Mouse (Mus musculus) cerebellum, postnatal 25 days (tissue): Measurements from ENCODE around the gene Dgkb.

Experiments used
- DNase-seq, 2 experiments: peaks; one replicate each; pipeline ENCODE4 v3.0.0; 2021; ENCODE audit warnings: mixed read lengths in 2 of 2

Dgkb gene

DNA sequence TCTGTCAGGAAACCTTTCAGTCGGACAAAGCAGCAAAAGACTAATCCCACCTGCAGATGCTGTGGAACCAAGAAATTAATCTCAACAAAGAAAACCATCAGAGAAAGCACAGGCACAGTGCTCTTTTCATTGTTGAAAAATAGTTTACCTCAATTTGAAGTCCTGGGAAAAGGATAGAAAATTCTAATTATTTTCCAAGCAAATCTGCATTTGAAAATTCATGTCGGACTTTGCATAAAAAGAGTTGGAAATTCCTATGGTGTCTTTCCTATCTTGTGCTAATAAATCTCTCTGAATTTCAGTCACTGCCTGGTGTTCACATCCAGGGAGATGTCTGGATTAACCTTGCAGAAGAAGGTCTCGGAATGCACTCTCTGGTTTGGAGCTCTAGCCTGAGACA, at the start of gene Dgkb:
TSS of gene Dgkb (plus strand) at position 301 of the 400 bp plus-strand sequence.
- no peak for DNase-seq

DNA sequence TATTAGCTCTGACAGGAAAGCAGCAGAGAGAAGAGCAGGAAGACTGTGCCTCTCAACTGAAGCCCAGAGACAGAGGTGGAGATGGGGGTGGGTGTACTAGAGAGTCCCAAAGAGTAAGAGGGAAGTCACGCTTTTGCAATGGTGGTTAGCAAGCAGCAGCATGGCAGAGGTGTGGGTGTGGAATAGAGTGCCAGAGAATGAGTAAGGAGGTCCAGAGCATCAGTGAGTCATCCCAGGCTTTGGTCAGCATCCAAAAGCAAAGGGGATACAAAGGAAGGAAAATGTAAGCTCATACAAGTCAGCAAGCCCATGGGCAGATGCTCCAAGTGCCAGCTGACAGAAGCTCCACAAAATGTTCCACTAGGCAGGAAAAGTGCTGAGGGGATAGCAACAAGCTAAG, 47.7 kb upstream of the Dgkb start:
- peak in 1 of 2 experiments; percentile 16 for DNase-seq

DNA sequence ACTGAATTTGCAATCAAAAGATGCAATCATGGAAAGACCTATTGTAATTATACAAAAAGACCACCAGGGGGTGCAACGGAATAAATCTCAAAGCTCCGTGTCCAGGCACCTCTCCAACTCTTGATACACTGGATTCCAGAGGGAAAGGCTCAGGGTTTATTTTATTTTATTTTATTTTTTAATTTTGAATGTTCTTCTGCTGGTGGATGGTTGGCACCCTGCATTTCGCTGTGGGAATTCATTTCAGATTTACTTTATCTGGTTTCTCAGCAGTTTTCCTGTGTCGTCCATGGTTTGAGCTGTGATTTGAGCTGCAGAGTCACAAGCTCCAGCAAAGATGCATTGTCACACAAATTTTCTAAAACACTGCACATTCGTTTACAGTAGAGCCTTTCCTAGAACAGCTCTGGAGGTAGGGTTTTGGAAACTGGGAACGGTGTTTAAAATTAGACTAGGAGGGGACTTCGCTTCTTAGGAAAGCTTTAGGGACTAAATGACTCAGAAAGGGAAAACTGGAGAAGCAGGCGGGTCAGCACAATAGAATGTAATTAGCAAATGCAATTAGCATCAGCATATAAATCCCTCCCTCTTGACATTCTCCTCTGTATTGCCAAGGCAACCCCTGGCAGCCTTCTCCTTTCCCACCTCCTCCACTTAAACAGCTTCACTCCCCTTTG, 43.7 kb upstream of the Dgkb start:
- peak; percentile 31 to 66 for DNase-seq

GRCm38 (mm10) chr12:37774591-37774990, 42.9 kb upstream of the Dgkb start:
- DNase-seq, result no peak

GRCm38 (mm10) chr12:37796265-37796928, 21.1 kb upstream of the Dgkb start:
- no peak for DNase-seq

DNA sequence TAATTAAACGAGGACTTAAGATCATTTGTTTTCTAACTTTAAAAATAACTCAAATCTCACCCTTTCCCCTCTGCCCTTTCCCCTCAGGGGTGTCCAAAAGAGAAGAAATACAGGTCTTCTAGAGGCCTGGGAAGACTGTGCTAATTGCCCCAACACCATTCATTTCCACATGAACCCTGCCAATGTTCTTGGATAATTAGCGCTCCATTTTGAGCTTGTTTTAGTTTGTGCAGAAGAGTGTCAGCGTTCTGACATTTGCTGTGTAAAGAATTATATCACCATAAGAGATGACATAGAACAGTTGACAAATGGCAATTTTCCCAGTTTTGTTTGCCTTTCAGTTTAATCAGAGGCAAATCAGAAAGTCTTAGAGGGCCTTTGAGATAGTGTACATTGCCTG, 3.4 kb upstream of the Dgkb start:
- no peak for DNase-seq

- peak in 1 of 2 experiments; percentile 7 for DNase-seq
These were observed 3.7 kb downstream of the Dgkb start for GRCm38 (mm10) chr12:37821052-37821810.

DNA sequence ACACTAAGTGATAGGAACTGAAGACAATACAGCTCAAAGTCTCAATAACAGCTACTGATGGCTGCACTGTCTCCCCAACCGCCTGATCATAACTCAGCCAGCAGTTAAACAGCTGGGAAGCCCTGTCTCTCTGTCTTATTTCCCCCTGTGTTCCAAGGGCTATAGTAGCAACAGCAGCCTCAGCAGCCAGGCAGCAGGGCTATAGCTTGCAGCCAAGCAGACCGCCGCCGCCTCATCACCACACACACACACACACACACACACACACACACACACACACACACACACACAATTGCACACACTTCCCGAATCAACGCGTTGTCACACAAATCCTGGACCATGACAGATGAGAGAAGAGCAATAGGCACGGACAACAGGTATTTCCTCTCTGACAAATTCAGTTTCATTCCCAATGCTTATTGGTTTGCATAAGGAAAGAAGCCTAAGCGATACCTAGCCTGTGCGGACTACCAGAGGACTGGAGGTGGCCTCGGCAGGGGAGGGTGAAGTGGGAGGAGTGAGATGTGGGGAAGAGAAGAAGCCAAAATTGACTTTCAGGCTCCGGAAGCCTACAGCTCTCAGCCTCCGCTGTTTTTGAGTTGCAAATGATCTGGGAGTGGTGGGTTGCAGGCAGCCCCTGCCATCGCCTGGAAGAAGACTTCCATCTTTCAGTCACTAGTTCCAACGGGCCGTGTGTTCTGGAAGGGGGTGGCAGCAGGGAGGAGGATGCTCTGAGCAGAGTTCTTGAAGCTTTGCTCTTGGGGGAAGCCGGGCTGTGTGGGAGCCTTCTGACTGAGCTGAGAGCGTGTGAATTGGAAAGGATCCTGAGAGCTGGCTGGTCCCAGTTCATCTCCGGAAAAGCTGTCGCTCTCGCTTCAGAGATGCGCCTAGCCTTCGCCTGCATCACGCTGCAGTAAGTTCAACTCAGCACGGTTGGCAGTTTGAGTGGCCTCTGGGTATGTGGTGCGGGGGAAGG, 62.8 kb downstream of the Dgkb start:
- peak; percentile 68 to 71 for DNase-seq

DNA sequence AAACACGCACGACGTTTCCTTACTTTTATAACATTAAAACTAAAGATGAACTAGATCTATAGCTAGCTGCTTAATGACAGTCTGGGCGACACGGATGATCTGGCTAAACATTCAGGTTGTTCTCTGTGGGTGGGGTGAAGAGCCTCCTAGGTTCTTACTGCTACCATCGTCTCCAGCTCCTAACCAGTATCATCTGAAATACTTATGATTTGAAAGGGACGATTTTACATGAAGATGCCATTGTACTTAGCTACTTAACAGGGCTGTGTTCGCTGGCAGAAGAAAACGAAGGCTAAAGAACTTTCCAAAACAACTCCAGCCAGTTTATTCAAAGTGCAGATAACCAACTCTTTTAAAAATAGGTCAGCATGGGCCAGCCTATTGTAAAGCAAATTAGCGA, 63.9 kb downstream of the Dgkb start:
- peak; percentile 20 to 31 for DNase-seq

- DNase-seq, result no peak
These were observed 65.3 kb downstream of the Dgkb start for GRCm38 (mm10) chr12:37882796-37883195.

- DNase-seq, result peak in 1 of 2 experiments; percentile 11
These were observed 66.3 kb downstream of the Dgkb start for GRCm38 (mm10) chr12:37883781-37884180.

DNA sequence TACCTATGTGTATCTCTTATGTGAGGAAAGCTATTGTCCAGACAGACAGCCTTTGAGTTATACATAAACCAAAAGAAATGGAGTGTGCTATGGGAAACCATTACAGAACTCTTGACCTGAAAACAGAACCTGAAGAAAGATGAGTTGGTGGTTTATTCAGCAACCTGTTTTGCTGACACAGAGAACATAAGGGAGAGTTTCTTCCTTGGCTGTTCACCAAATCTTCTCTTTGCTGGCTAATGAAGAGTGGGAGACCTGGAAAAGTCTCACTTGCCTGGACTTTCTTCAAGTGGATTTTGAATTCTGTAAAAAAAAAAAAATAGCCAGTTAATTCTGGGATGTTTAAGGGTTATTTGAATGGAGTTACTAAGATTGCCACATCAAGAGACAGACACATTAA, 71.1 kb downstream of the Dgkb start:
- no peak for DNase-seq

DNA sequence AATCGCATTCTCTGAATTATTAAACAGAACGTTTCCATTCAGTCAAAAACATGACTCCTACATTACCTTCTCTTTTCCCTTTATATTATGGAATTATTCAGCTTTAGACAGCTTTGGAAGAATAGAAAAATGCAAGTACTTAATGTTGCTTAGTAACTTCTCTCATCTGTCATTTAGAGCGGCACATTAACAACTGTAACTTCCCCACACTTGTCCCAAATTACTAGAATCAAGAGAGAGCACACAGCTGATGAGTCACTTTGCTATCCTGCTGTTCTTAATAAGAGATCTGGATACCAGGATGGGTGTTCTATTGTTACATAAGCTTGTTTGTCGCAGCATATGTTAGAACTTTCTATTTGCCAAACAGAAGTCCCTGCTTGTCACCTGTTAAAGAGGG, 71.9 kb downstream of the Dgkb start:
- no peak for DNase-seq

DNA sequence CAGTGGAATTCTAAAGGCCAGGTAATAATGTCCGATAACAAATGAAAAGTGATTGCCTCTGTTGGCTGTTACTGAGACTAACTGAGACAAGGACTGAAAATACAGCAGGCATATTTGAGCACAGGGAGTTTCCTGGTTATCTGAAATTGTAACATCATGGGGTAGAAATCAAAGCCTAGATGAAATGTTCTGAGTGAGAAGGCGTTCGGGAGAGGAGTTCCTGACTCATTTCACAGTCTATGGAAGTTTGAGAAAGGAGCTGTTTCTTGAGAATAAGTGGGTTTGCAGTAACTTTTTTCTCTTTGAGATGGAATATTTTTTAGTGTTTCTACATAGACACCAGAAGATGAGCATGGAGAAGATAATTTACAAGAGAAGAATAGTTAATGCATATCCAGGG, 73.8 kb downstream of the Dgkb start:
- DNase-seq, result no peak

DNA sequence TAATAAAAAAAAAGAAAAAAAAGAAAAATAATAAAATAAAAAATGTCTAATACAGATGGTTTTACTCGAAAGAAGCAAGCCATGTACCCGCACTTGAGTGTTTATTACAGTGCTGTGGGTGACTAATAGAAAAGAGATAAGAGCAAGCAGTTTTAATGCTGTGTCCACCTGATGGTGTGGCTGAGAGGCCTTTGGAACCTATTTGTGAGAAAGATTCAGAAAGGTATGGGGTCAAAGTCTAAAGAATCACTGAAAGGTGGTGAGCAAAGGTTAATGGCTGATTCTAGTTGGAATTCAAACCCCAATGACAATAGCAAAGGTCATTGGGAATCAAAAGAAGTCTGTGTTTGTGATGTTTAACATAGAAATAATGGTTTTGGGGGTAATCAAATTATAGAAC, 124.6 kb downstream of the Dgkb start:
- no peak for DNase-seq

GRCm38 (mm10) chr12:37956193-37956592, 138.7 kb downstream of the Dgkb start:
- no peak for DNase-seq

DNA sequence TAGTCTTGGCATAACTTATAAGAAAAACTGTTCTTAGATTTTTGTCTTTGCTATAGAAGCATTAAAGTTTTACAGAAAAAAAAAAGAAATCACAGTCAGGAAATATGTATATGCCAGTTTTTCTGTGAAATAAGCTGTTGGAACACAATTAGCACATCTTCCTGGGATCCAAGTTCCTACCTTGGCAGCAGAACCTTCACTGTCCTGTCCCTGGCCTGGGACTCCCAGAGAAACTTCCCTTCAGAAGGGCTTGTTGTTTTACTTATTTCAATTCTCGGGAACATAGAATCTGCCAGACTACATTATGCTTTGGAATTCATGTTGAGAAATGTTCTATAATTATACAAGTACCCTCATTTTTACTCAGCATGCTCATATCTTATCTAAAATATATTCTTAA, 154.0 kb downstream of the Dgkb start:
- no peak for DNase-seq

GRCm38 (mm10) chr12:37978498-37979187, 161.1 kb downstream of the Dgkb start:
- DNase-seq, result peak in 1 of 2 experiments; percentile 5

DNA sequence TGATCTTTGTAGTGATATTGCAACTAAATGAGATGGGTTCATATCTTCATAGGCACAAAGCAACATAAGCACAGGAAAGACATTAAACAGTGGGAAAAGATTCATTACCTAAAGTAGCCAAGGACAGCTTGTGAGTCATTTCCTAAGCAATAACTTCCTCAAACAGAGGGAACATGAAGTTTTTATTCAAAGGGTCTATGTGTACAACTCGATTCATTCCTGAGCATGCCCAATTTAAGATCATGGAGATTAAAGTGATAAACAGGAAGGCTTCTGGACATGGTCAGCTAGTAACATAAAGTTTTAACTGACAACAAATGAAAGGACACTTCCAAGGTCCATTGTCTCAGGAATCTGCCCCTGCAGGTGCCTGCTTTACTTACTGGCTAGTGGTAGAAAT, 167.8 kb downstream of the Dgkb start:
- no peak for DNase-seq

GRCm38 (mm10) chr12:37988066-37988591, 170.6 kb downstream of the Dgkb start:
- peak; percentile 82 to 89 for DNase-seq

GRCm38 (mm10) chr12:37993221-37993620, 175.7 kb downstream of the Dgkb start:
- DNase-seq, result no peak
